Mouse (Mus musculus) ovary, postnatal 10 days (tissue): ENCODE data around the gene Bri3.

ENCODE experiments used
- DNase-seq: peaks from one replicate; pipeline ENCODE4 v3.0.0; 2022; ENCODE audit warnings: low spot score

The Bri3 gene

GRCm38 (mm10) chr5:144431481-144431880 is 187.2 kb downstream of the Bri3 start:
- DNase-seq: no peak

DNA sequence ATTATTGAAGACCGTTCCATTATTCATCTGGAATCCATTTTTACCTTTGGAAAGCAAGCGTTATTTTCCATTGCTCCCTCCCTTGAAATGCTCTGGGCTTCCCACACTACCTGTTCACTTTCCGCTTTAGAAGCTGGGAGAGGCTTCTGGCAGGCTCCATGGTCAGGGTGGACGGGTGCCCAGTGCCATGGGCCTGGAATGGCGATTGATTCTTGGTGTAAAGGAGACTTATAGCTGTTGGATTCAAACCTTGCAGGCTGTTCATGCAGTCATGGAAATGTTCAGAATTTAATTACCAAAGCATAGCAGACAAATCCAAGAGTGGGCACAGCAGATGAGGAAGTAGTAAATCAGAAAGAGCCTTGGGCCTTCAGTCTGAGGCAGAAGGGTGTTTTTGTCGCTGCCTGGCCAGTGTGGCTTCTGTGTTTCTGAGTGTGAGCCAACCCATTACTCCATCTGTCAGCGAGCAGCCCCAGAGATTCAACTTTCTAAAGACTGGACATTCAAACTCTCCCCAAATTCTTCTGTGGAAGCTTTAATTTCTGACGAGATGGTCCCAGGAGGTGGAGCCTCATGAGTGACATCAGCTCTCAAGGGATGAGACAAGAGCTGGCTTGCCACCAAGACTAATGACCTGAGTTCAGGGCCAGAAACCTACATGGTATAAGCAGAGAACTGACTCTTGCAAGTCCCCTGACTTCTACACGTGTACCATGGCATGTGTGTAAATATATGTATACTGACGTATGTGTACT is 195.2 kb downstream of the Bri3 start:
- no peak for DNase-seq

DNA sequence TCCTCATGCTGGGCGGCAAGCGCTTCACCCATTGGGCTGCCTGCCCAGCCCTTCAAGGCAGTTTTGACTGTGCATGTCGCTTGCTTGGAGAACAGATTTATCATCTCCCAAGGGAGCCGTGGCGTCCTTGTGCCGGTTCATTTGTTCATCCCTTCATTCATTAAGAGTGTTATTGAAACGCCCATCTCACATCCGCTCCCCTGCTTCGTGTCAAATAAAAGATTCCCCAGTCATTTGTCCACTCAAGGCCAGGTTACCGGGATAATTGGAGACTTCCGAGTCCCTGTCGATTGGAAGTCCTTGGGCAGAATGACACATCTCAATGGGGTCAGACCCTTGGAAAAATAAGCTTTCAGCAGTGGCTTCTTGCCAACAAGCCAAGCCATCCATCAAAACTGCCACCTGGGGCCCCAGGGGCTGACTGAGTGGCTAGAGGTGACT is 197.6 kb downstream of the Bri3 start:
- no peak for DNase-seq

- DNase-seq: no peak
Observed at GRCm38 (mm10) chr5:144446475-144447225, 202.4 kb downstream of the Bri3 start.

GRCm38 (mm10) chr5:144447226-144447616 is 203.0 kb downstream of the Bri3 start:
- no peak for DNase-seq

DNA sequence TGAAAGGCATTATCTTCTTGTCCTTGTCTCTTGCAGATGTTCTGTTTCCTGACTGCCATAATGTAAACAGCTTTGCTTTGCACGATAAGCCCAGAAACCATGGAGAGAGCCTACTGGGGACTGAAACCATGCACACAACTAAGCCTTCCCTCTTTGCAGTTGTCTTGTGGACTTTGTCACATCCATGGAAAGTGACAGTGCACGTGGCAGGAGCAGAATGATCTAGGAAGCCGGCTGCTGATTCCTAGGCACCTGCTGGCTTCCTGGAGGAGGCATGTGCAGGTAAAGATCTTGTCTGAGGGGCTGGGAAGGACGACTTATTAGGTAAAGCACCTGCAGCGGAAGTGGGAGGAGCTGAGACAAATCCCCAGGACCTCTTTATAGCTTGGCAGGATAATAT is 203.7 kb downstream of the Bri3 start:
- no peak for DNase-seq

GRCm38 (mm10) chr5:144452776-144453455 is 208.7 kb downstream of the Bri3 start:
- no peak for DNase-seq

- DNase-seq: no peak
Observed at GRCm38 (mm10) chr5:144457623-144458287, 213.5 kb downstream of the Bri3 start.

DNA sequence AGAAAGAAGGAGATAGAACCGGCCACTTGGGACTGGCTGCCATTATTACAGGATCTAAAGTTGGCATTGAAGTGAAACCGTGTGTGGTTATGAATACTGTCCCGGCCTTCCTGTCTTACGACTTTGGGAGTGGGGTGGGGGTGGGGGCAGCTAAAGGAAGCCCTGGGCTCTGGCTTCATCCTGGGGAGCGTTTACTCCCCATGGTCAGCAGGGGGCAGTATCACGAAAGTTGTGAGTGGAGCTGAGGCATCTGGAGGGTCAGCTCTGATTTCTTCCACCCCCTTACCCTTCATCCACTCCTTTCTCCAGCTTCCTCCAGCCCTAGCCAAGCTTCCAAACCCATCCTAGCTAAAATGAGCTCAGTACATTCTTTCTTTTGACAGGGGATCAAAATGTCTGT is 222.8 kb downstream of the Bri3 start:
- DNase-seq: no peak

- no peak for DNase-seq
Observed at GRCm38 (mm10) chr5:144473056-144473455, 228.8 kb downstream of the Bri3 start.

- no peak for DNase-seq
Observed at GRCm38 (mm10) chr5:144479677-144480171, 235.5 kb downstream of the Bri3 start.

DNA sequence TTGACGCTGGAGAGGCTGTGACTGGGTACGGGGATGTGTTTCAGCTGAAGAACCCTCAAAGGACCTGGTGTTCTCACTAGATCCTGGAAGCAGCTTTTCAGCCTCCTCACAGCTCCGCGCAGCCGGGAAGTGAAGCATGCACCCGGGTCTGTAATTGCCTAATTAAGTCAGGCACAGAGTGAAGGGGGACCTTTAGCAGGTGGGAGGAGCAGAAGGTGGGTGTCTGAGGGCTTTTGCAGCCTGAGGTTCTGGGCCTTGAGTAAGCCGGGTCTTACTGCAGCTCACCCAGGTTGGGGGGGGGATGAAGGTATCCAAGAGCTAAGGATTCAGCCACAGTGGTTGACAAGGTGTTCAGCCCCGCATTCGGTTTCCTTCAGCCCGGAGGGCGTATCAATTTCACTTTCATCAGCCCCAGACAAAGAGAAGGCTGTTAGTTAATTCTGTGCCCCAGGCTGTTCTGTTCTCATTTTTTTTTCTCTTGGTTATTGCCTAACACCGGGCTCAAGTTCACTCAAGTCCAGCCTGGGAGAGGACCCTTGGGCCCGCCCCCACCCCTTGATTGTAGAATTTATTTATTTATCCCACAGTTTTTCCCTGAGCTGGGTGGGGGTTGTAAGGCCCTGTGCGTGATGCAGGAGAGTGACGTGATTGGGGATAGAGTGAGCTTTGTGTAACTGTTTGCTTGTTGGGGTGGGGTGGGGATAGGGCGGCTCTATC is 239.6 kb downstream of the Bri3 start:
- DNase-seq: no peak

DNA sequence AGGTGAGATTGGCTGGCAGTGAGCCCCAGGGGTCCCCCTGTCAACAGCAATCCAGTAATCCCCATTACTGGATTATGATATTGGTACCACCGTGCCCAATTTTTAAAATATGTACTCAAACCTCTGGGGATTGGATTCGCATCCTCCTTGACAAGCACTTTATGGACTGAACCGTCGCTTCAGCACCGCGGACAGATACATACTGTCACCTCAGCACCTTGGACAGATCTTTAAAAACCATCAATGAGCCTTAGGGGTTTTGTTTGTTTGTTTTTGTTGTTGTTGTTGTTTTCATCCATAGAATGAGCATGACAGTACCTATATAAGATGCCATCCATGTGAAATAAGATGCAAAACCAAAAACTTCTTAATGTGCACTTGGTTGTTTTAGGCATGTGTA is 247.1 kb downstream of the Bri3 start:
- no peak for DNase-seq
